Mouse (Mus musculus): ENCODE results near the gene Cyb5d1. TPM values are rescaled to one million over a fixed set of nuclear protein-coding genes. Genes with fewer than 3 reads are reported as not detected.
"Not testable (repeated sequence)": the region's sequence is repeated elsewhere in the genome, so short reads cannot be mapped to it uniquely, and the experiment has no call there.

The Cyb5d1 gene
- polyA plus RNA-seq (2014; fragmentation: Nextera tagmentation; extraction: Ambion mirVana) = 15.0 and 23.5 TPM in 2 replicates

DNA sequence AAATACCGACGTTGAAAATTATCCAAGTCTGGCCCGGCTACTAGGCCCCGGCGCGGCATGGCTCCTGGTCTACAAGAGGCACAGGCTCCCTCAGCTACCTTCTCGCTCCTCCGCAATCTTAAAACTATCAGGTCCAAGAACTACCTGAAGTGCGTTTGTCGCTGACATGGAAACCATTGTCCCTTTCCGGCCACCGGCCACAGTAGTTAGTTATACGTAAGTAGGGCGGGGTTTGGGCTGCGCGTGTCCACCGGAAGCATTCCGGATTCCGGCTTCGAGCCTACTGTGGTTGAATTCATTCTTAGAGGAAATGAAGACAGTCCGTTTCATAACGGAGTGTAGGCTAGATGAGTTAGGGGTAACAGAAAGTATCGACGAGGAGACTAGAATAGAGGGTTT, at the start of gene Cyb5d1, which contains the start of gene Naa38:
Cyb5d1 (minus strand) TSS at position 397 of the 399 bp plus-strand sequence.
Naa38 (plus strand) TSS at position 253 of the 399 bp plus-strand sequence.
- H3K9me3 ChIP-seq (ENCODE audit: control insufficient read depth, low read depth, low read length); H3K27me3 ChIP-seq (ENCODE audit: control insufficient read depth, insufficient read depth, low read length); H3K36me3 ChIP-seq (ENCODE audit: control insufficient read depth, insufficient read depth, low read length): not testable (repeated sequence)
- WGBS = under 1% methylated on average over 21 of the region's 24 CpGs
- ATAC-seq (ENCODE audit: insufficient number of reproducible peaks, insufficient read depth, low FRiP score, low read depth) = peak; percentile 80
- peak within 1 kb of the TSS; percentile 61 for H3K4me3 ChIP-seq (ENCODE audit: low read depth, low read length)
- peak within 1 kb of the TSS; percentile 76 for H3K4me2 ChIP-seq (replicated peaks; ENCODE audit: low read depth, low read length)
- H3K9ac ChIP-seq (replicated peaks; ENCODE audit: low read depth, low read length) = peak within 1 kb of the TSS; percentile 49
- peaks cover 36% of the 10 kb centered on the region; the same call in 1 of the 2 replicates for H3K4me1 ChIP-seq (ENCODE audit: control insufficient read depth, insufficient read depth, low read length)
- peak within 1 kb of the TSS; percentile 90 for H3K27ac ChIP-seq (ENCODE audit: low read length)

DNA sequence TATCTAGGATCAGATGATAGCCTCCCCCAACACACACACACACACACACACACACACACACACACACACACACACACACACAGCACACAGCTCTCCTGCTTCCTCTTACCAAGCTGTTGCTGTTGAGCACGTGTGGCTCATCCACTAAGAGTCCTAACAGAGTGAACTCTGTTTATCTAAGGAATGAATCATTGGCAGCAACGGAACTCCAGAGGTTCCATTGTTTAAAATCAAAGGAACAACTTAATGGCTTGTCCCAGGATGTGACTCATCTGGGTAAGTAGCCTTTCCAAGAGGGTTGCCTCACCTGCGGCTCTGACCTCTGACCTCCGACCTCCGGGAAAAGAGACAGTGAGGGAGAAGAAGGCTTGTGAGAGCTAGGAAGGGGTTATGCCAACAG, 47.9 kb upstream of the Cyb5d1 start:
- Histone ChIP-seq H3K4me2 (replicated peaks; ENCODE audit: low read depth, low read length) (no peak overlapping the region), H3K9ac (replicated peaks; ENCODE audit: low read depth, low read length) (no peak overlapping the region), H3K27ac (ENCODE audit: low read length) (peak overlapping the region; percentile 30; the same call in 1 of the 2 replicates), H3K9me3 (ENCODE audit: control insufficient read depth, low read depth, low read length) (no peaks in the 10 kb centered on the region), H3K4me1 (ENCODE audit: control insufficient read depth, insufficient read depth, low read length) (peaks cover 11% of the 10 kb centered on the region; the same call in 1 of the 2 replicates), H3K4me3 (ENCODE audit: low read depth, low read length) (no peak overlapping the region), H3K36me3 (ENCODE audit: control insufficient read depth, insufficient read depth, low read length) (no peaks in the 10 kb centered on the region), H3K27me3 (ENCODE audit: control insufficient read depth, insufficient read depth, low read length) (no peaks in the 10 kb centered on the region)
- WGBS = 8% methylated on average over 5 of the region's 5 CpGs
- ATAC-seq (ENCODE audit: insufficient number of reproducible peaks, insufficient read depth, low FRiP score, low read depth) = peak; percentile 81

DNA sequence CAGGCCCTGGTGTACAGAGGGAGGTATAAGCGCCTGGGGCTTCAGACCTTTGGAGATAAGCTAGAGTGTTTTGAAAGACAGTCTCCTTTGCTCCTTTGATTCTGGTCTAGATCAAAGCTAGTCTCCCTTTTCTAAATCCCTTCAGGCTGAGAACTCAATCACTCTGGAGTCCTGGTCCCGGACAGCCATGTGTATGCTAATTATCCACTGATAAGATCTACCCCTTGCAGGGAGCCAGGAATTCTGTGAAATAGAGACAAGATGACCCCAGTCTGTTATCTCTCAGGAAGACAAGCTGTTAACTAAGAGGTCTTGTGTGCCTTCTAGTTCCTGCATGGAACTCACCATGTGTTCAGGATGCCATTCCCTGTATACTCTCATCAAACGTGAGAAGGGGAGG, 41.9 kb upstream of the Cyb5d1 start:
- Histone ChIP-seq H3K4me2 (replicated peaks; ENCODE audit: low read depth, low read length) (no peak overlapping the region), H3K27ac (ENCODE audit: low read length) (no peak overlapping the region), H3K36me3 (ENCODE audit: control insufficient read depth, insufficient read depth, low read length) (no peaks in the 10 kb centered on the region), H3K9ac (replicated peaks; ENCODE audit: low read depth, low read length) (no peak overlapping the region), H3K9me3 (ENCODE audit: control insufficient read depth, low read depth, low read length) (no peaks in the 10 kb centered on the region), H3K27me3 (ENCODE audit: control insufficient read depth, insufficient read depth, low read length) (no peaks in the 10 kb centered on the region), H3K4me3 (ENCODE audit: low read depth, low read length) (no peak overlapping the region), H3K4me1 (ENCODE audit: control insufficient read depth, insufficient read depth, low read length) (0 out of 2 replicates have a peak, but pooled peaks cover 2% of the 10 kb centered on the region)
- WGBS = 39% methylated on average over 3 of the region's 3 CpGs
- ATAC-seq (ENCODE audit: insufficient number of reproducible peaks, insufficient read depth, low FRiP score, low read depth) = no peak

DNA sequence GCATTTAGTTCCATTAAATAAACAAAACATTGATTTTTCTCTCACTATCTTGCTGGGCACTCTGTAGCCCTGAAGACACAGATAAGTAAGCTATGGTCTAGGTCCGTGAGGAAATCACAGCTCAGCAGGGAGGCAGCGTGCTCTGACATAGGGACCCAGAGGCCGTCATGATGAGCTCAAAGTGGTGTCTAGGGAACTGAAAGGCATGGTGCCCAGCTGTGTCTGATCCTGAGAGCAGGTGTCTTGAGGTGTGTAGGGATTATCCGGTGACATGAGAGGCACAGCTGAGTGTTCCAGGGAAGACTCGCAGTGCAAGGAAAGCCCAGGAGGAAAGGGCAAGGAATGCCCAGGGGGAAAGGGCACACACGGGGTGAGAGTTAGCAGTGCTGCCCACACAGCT, 37.8 kb upstream of the Cyb5d1 start:
- H3K4me1 ChIP-seq (ENCODE audit: control insufficient read depth, insufficient read depth, low read length) = peaks cover 14% of the 10 kb centered on the region; the same call in 1 of the 2 replicates
- 64% methylated on average over 6 of the region's 6 CpGs for WGBS
- no peaks in the 10 kb centered on the region for H3K36me3 ChIP-seq (ENCODE audit: control insufficient read depth, insufficient read depth, low read length)
- no peak for ATAC-seq (ENCODE audit: insufficient number of reproducible peaks, insufficient read depth, low FRiP score, low read depth)
- no peak overlapping the region for H3K9ac ChIP-seq (replicated peaks; ENCODE audit: low read depth, low read length)
- no peak overlapping the region for H3K27ac ChIP-seq (ENCODE audit: low read length)
- H3K4me2 ChIP-seq (replicated peaks; ENCODE audit: low read depth, low read length) = no peak overlapping the region
- H3K9me3 ChIP-seq (ENCODE audit: control insufficient read depth, low read depth, low read length) = no peaks in the 10 kb centered on the region
- no peak overlapping the region for H3K4me3 ChIP-seq (ENCODE audit: low read depth, low read length)
- no peaks in the 10 kb centered on the region for H3K27me3 ChIP-seq (ENCODE audit: control insufficient read depth, insufficient read depth, low read length)

DNA sequence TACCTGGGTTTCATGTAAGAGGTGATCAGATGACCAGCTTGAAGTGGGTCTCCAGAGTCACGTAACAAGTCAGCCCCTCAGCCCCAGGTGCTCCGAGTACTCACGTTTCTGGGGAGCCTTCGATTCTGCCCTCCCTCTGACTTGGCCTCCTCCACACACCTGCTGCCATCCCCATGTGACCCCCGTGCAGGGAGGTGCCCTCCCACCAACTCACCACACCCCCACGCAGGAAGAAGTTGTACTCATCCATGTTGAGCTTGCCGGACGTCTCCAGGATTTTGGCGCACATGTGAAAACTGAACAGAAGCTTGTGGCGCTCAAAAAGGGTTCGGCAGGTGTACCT, 37.2 kb upstream of the Cyb5d1 start:
- Histone ChIP-seq H3K36me3 (ENCODE audit: control insufficient read depth, insufficient read depth, low read length) (no peaks in the 10 kb centered on the region), H3K27me3 (ENCODE audit: control insufficient read depth, insufficient read depth, low read length) (no peaks in the 10 kb centered on the region), H3K9ac (replicated peaks; ENCODE audit: low read depth, low read length) (no peak overlapping the region), H3K4me2 (replicated peaks; ENCODE audit: low read depth, low read length) (no peak overlapping the region), H3K9me3 (ENCODE audit: control insufficient read depth, low read depth, low read length) (no peaks in the 10 kb centered on the region), H3K27ac (ENCODE audit: low read length) (no peak overlapping the region), H3K4me3 (ENCODE audit: low read depth, low read length) (no peak overlapping the region), H3K4me1 (ENCODE audit: control insufficient read depth, insufficient read depth, low read length) (peaks cover 14% of the 10 kb centered on the region; the same call in 1 of the 2 replicates)
- WGBS = 60% methylated on average over 11 of the region's 11 CpGs
- ATAC-seq (ENCODE audit: insufficient number of reproducible peaks, insufficient read depth, low FRiP score, low read depth) = no peak

DNA sequence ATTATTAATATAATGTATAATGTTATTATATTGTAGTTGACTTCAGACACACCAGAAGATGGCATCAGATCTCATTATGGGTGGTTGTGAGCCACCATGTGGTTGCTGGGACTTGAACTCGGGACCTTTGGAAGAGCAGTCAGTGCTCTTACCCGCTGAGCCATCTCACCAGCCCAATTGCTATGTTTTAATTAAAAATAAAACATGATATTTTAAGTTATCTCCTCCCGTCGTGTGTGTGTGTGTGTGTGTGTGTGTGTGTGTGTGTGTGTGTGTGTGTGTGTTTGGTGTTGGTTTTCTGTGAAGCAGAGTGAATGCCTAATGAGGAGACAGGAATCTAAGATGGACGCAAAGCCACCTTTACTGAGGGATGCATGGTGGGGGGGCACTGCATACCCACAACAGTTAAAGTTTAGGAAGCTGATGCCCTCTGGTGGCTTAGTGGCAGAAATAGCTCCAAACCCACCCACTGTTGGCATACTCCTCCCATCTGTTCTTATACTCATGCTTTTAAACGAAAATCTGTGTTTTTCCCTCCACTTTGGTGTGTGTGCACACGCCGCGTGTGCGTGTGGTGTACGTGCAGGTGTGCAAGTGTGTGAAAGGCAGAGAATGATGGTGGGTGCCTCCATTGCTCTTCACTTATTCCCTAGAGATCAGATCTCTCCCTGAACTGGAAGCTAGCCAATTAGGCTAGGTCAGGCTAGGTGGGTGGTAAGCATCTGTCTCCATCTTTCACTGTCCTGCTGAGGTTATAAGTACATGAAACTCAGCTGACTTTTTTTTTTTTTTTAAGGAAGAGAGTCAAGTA, 36.6 kb upstream of the Cyb5d1 start:
- no peak overlapping the region for H3K9ac ChIP-seq (replicated peaks; ENCODE audit: low read depth, low read length)
- H3K4me1 ChIP-seq (ENCODE audit: control insufficient read depth, insufficient read depth, low read length) = peaks cover 14% of the 10 kb centered on the region; the same call in 1 of the 2 replicates
- no peak overlapping the region for H3K4me3 ChIP-seq (ENCODE audit: low read depth, low read length)
- ATAC-seq (ENCODE audit: insufficient number of reproducible peaks, insufficient read depth, low FRiP score, low read depth) = peak; percentile 38; the same call in 1 of the 2 replicates
- no peaks in the 10 kb centered on the region for H3K27me3 ChIP-seq (ENCODE audit: control insufficient read depth, insufficient read depth, low read length)
- H3K36me3 ChIP-seq (ENCODE audit: control insufficient read depth, insufficient read depth, low read length) = no peaks in the 10 kb centered on the region
- no peak overlapping the region for H3K27ac ChIP-seq (ENCODE audit: low read length)
- no peaks in the 10 kb centered on the region for H3K9me3 ChIP-seq (ENCODE audit: control insufficient read depth, low read depth, low read length)
- WGBS = 36% methylated on average over 11 of the region's 11 CpGs
- H3K4me2 ChIP-seq (replicated peaks; ENCODE audit: low read depth, low read length) = no peak overlapping the region

DNA sequence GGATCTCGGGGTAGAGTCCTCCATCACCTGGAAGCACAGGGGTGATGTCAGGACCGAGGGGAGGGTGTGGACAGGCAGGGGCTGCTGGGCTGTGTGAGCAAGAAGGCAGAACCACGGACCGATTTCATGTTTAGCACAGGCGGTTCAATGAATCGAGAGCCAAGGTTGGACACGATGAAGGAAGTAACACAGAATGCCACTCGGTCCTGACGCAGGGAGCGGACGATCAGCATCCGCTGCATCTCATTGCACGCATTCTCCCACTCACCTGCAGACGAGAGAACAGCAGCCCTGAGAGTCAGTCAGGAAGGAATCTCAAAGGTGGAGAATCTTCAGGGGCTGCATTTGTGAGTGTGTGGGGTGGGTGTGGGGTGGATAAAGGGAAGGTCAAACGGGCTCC, 35.2 kb upstream of the Cyb5d1 start:
- ATAC-seq (ENCODE audit: insufficient number of reproducible peaks, insufficient read depth, low FRiP score, low read depth) = no peak
- no peak overlapping the region for H3K4me2 ChIP-seq (replicated peaks; ENCODE audit: low read depth, low read length)
- WGBS = 90% methylated on average over 15 of the region's 15 CpGs

DNA sequence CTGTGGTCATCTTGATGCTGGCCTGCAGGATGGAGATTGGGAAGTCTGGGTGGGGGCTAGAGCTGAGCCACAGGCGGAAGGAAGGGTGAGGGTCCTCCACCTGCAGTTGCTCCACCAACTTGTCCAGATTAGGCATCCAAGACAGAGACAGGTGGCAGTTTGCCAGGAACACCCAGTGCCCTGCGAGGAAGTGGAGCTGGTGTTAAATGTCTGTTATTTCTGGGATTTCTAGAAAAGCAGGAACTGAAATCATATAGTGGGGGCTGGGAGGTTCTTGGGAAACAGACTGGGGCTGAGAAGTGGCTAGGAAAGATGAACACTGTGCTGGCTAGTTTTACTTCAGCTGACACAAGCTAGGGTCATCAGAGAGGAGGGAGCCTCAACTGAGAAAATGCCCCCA, 33.9 kb upstream of the Cyb5d1 start:
- Histone ChIP-seq H3K27me3 (ENCODE audit: control insufficient read depth, insufficient read depth, low read length) (no peaks in the 10 kb centered on the region), H3K9me3 (ENCODE audit: control insufficient read depth, low read depth, low read length) (no peaks in the 10 kb centered on the region), H3K9ac (replicated peaks; ENCODE audit: low read depth, low read length) (no peak overlapping the region), H3K4me1 (ENCODE audit: control insufficient read depth, insufficient read depth, low read length) (peaks cover 14% of the 10 kb centered on the region; the same call in 1 of the 2 replicates), H3K4me2 (replicated peaks; ENCODE audit: low read depth, low read length) (no peak overlapping the region), H3K27ac (ENCODE audit: low read length) (no peak overlapping the region), H3K36me3 (ENCODE audit: control insufficient read depth, insufficient read depth, low read length) (no peaks in the 10 kb centered on the region), H3K4me3 (ENCODE audit: low read depth, low read length) (no peak overlapping the region)
- 22% methylated on average over 2 of the region's 2 CpGs for whole genome bisulfite sequencing
- no peak for ATAC-seq (ENCODE audit: insufficient number of reproducible peaks, insufficient read depth, low FRiP score, low read depth)

More for the DNA sequence above, 35.2 kb upstream of the Cyb5d1 start:
- Histone ChIP-seq H3K27ac (ENCODE audit: low read length) (no peak overlapping the region), H3K27me3 (ENCODE audit: control insufficient read depth, insufficient read depth, low read length) (no peaks in the 10 kb centered on the region), H3K4me1 (ENCODE audit: control insufficient read depth, insufficient read depth, low read length) (peaks cover 14% of the 10 kb centered on the region; the same call in 1 of the 2 replicates), H3K9me3 (ENCODE audit: control insufficient read depth, low read depth, low read length) (no peaks in the 10 kb centered on the region), H3K9ac (replicated peaks; ENCODE audit: low read depth, low read length) (no peak overlapping the region), H3K4me3 (ENCODE audit: low read depth, low read length) (no peak overlapping the region), H3K36me3 (ENCODE audit: control insufficient read depth, insufficient read depth, low read length) (no peaks in the 10 kb centered on the region)
